Mouse (Mus musculus) kidney, adult 8-10 months (tissue): ENCODE results near the gene Gm3776.
"Not testable (repeated sequence)": the region's sequence is repeated elsewhere in the genome, so short reads cannot be mapped to it uniquely, and the experiment has no call there.

ENCODE experiments used
- DNase-seq, 2 experiments: peaks; one replicate each; pipeline ENCODE4 v3.0.0; 2022

The Gm3776 gene

GRCm38 (mm10) chr9:78294781-78295180 lies 37.9 kb downstream of the Gm3776 start:
- peak; percentile 21 to 38 for DNase-seq

GRCm38 (mm10) chr9:78296089-78296488 lies 39.2 kb downstream of the Gm3776 start:
- DNase-seq: peak; percentile 32 to 61

- DNase-seq: no peak
Measured at GRCm38 (mm10) chr9:78298232-78298631, 41.3 kb downstream of the Gm3776 start.

- not testable (repeated sequence) for DNase-seq
Measured at GRCm38 (mm10) chr9:78299143-78299542, 42.2 kb downstream of the Gm3776 start.

GRCm38 (mm10) chr9:78308122-78308521 lies 51.2 kb downstream of the Gm3776 start:
- not testable (repeated sequence) for DNase-seq

- DNase-seq: no peak
Measured at GRCm38 (mm10) chr9:78314696-78315095, 57.8 kb downstream of the Gm3776 start, which contains the start of gene Omt2a. Gene Omt2a (minus strand): TSS chr9:78314796.
